Mouse (Mus musculus) small intestine, adult 2 months (tissue): ENCODE data around the gene Npr3.

ENCODE experiments used
- CTCF ChIP-seq: fragments of 200-500 bp; IDR thresholded peaks from 2 replicates; pipeline ENCODE4 v1.5.1; 2012; ENCODE audit warnings: low read depth, mild to moderate bottlenecking, control low read depth, inconsistent platforms, low read length, moderate library complexity, mixed read lengths; ENCODE audit not compliant: insufficient replicate concordance, insufficient read length; ENCODE audit errors: extremely low read depth
- POLR2A ChIP-seq: fragments of 200-500 bp; IDR thresholded peaks from 2 replicates; pipeline ENCODE4 v1.6.1; 2012; ENCODE audit warnings: low read depth, mild to moderate bottlenecking, control low read depth, inconsistent platforms, low read length, moderate library complexity

DNA sequence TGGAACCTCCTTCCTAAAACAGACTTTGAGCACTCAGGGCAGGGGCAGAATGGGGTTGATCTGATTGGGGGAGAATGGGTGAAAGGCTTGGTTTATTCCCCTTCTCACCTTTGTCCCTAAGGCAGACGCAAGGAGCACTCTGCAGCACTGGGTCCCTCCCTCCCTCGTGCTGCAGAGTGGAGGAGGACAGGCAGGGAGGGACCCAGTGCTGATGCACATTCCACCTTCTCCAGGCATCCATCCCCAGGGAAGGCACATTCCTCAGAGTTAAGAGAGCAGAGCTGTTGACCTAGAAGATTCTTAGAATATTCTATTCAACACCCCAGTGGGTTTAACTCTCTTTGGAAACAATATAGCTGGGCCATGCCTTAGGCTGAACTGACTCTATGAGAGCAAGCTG, 112.5 kb downstream of the Npr3 start:
- TF ChIP-seq CTCF (no peak), POLR2A (no peak)
